Mouse (Mus musculus) limb, embryonic 13.5 days (tissue): ENCODE measurements around the gene Olfr50. TPM values are rescaled to one million over a fixed set of nuclear protein-coding genes. Genes with fewer than 3 reads are reported as not detected.

Experiments
- ATAC-seq: fragments of 200-750 bp; cut with Nextera tagmentation; 2 replicates; pipeline ENCODE4 v1.8.0; 2017; ENCODE audit warnings: low read depth, moderate number of reproducible peaks, moderate TSS enrichment; ENCODE audit not compliant: low FRiP score
- H3K27ac ChIP-seq: fragments of 300-500 bp; sonication (generic); 2 replicates; pipeline ENCODE4 v1.5.1; 2015; ENCODE audit warnings: inconsistent platforms, mild to moderate bottlenecking, moderate library complexity
- H3K27me3 ChIP-seq: fragments of 300-500 bp; sonication (generic); 2 replicates; pipeline ENCODE4 v1.6.1; 2015; ENCODE audit warnings: mild to moderate bottlenecking, inconsistent platforms
- H3K36me3 ChIP-seq: fragments of 300-500 bp; sonication (generic); 2 replicates; pipeline ENCODE4 v1.6.1; 2015; ENCODE audit warnings: inconsistent platforms, mild to moderate bottlenecking, moderate library complexity
- H3K4me1 ChIP-seq: fragments of 300-500 bp; sonication (generic); 2 replicates; pipeline ENCODE4 v1.6.1; 2015; ENCODE audit warnings: inconsistent platforms
- H3K4me2 ChIP-seq: fragments of 300-500 bp; sonication (generic); replicated peaks from 2 replicates; pipeline ENCODE4 v1.6.1; 2015; ENCODE audit warnings: inconsistent platforms, mild to moderate bottlenecking, moderate library complexity
- H3K4me3 ChIP-seq: fragments of 300-500 bp; sonication (generic); 2 replicates; pipeline ENCODE4 v1.5.1; 2015; ENCODE audit warnings: moderate library complexity, mild to moderate bottlenecking, inconsistent platforms
- H3K9ac ChIP-seq: fragments of 300-500 bp; sonication (generic); 2 replicates; pipeline ENCODE4 v1.6.1; 2015; ENCODE audit warnings: mild to moderate bottlenecking, inconsistent platforms
- H3K9me3 ChIP-seq: fragments of 300-500 bp; sonication (generic); 2 replicates; pipeline ENCODE4 v1.6.1; 2016; ENCODE audit warnings: inconsistent platforms
- WGBS: fragments of 180-500 bp; shearing (Covaris S2); methylation state at CpG from one replicate; pipeline ENCODE4 v1.1.7; 2015; 5-methylcytosine and 5-hydroxymethylcytosine counted together
- polyA plus RNA-seq: library from polyadenylated mRNA; unstranded; fragments of >200 nt; fragmentation: Nextera tagmentation; extraction: Ambion mirVana; gene quantifications from 2 replicates; pipeline ENCODE4 v1.2.1, GENCODE M21; 2015

The Olfr50 gene
- not detected in 2 replicates for polyA plus RNA-seq

DNA sequence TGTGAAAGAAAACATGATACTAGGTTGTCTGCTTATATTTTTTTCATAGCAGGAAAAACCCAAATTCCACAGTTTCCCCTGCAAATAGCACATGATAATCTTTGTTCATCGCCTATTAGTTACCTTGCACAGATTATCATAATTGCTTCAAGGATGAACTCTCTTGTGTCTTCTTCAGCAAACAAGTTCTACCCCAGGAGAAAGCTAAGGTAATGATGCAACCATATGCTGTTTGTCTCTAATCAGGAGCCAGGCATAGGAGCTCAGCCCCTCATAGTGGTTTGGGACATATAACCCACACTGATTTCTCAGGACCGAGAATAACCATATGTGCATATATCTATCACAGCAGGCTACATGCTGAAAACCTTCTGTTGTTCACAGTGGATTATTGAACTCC is at the start of gene Olfr50:
Olfr50 (plus strand) TSS at position 301 of the 400 bp plus-strand sequence.
- no peak within 1 kb of the TSS for H3K4me3 ChIP-seq
- H3K4me2 ChIP-seq = no peak within 1 kb of the TSS
- H3K36me3 ChIP-seq = no peaks in the 10 kb centered on the region
- no peaks in the 10 kb centered on the region for H3K27me3 ChIP-seq
- 80% methylated on average over 2 of the region's 2 CpGs for WGBS
- ATAC-seq = no peak
- H3K9me3 ChIP-seq = peaks cover 29% of the 10 kb centered on the region
- H3K27ac ChIP-seq = no peak within 1 kb of the TSS
- H3K4me1 ChIP-seq = no peaks in the 10 kb centered on the region
- H3K9ac ChIP-seq = no peak within 1 kb of the TSS

DNA sequence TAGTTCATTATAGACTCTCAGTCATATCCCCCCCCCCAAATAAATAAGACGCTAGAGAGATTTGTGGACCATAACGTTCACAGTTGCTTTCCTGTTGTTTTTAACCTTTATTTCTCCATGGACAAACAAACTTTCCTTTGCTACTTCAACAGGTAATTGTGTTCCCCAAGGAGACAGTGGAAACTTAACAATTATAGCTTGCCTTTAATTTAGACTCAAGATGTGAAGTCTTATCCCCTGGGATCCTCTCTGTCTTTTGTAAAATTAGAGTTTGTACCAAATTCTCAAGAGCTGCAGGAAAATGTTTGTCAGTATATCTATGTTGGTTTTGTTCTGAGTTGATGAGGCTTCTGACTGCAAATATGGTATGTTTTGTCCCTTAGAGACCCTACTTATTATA is 6.4 kb upstream of the Olfr50 start, which contains the start of gene Olfr348:
Olfr348 (plus strand) TSS at position 301 of the 400 bp plus-strand sequence.
- WGBS = 70% methylated on average over 2 of the region's 2 CpGs

DNA sequence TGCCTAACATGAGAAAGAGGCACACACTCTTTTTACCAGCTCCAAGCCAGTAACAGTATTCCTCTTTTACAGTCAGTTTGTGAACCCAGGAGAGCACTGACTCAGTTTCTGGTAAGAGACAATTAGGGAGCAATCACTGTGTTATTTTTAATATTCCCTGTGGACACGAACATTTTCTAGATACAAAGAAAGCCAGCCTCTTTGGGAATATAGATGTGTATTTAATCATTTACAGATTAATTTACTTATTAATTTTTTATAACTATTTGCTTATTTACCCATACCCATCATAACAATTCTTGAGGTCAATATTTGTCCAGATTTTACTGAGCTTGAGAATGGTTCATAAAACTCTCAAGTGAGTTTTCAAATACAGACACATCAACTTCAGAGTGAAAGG is 26.6 kb downstream of the Olfr50 start, which contains the start of gene Olfr3:
Olfr3 (minus strand) TSS at position 101 of the 400 bp plus-strand sequence.
- Histone ChIP-seq H3K4me1 (no peaks in the 10 kb centered on the region), H3K9me3 (peaks cover 19% of the 10 kb centered on the region; the same call in 1 of the 2 replicates), H3K9ac (no peak within 1 kb of the TSS), H3K36me3 (no peaks in the 10 kb centered on the region), H3K4me3 (no peak within 1 kb of the TSS), H3K4me2 (no peak within 1 kb of the TSS), H3K27ac (no peak within 1 kb of the TSS), H3K27me3 (no peaks in the 10 kb centered on the region)
- no peak for ATAC-seq
- 80% methylated on average over 1 of the region's 1 CpGs for WGBS

More for the DNA sequence above, 6.4 kb upstream of the Olfr50 start, which contains the start of gene Olfr348:
- Histone ChIP-seq H3K4me3 (no peak within 1 kb of the TSS), H3K27ac (no peak within 1 kb of the TSS), H3K9ac (no peak within 1 kb of the TSS), H3K36me3 (no peaks in the 10 kb centered on the region), H3K4me2 (no peak within 1 kb of the TSS), H3K4me1 (no peaks in the 10 kb centered on the region), H3K9me3 (peaks cover 15% of the 10 kb centered on the region; the same call in 1 of the 2 replicates), H3K27me3 (no peaks in the 10 kb centered on the region)
- no peak for ATAC-seq

GRCm38 (mm10) chr2:36846010-36846409 is 55.7 kb downstream of the Olfr50 start, which contains the start of gene Olfr350:
Gene Olfr350, plus strand, starts transcription at chr2:36846310.
- WGBS = 80% methylated on average over 1 of the region's 1 CpGs
- Histone ChIP-seq H3K4me3 (no peak within 1 kb of the TSS), H3K4me1 (no peaks in the 10 kb centered on the region), H3K9ac (no peak within 1 kb of the TSS), H3K27ac (no peak within 1 kb of the TSS), H3K4me2 (no peak within 1 kb of the TSS), H3K27me3 (no peaks in the 10 kb centered on the region), H3K36me3 (no peaks in the 10 kb centered on the region), H3K9me3 (peaks cover 17% of the 10 kb centered on the region; the same call in 1 of the 2 replicates)
- ATAC-seq = no peak

Other genes starting within 250 kb of the Olfr50 start
- gene Olfr344, start 223.9 kb upstream of the Olfr50 start, polyA plus RNA-seq = not detected in 2 replicates
- not detected in 2 replicates for gene Olfr345, start 150.5 kb upstream of the Olfr50 start, polyA plus RNA-seq
- gene Olfr346, start 104.8 kb upstream of the Olfr50 start, polyA plus RNA-seq = not detected in 2 replicates
- gene Olfr347, start 58.6 kb upstream of the Olfr50 start, polyA plus RNA-seq = not detected in 2 replicates
- not detected in 2 replicates for gene Olfr348, start 6.3 kb upstream of the Olfr50 start, polyA plus RNA-seq
- not detected in 2 replicates for gene Olfr3, start 26.5 kb downstream of the Olfr50 start, polyA plus RNA-seq
- not detected in 2 replicates for gene Olfr350, start 55.8 kb downstream of the Olfr50 start, polyA plus RNA-seq
- gene Olfr351, start 72.1 kb downstream of the Olfr50 start, polyA plus RNA-seq = not detected in 2 replicates
- not detected in 2 replicates for gene Olfr352, start 77.9 kb downstream of the Olfr50 start, polyA plus RNA-seq
- not detected in 2 replicates for gene Olfr353, start 102.4 kb downstream of the Olfr50 start, polyA plus RNA-seq
- not detected in 2 replicates for gene Olfr354, start 115.1 kb downstream of the Olfr50 start, polyA plus RNA-seq
- not detected in 2 replicates for gene Olfr355, start 138.4 kb downstream of the Olfr50 start, polyA plus RNA-seq
- gene Olfr356, start 146.6 kb downstream of the Olfr50 start, polyA plus RNA-seq = not detected in 2 replicates
- not detected in 2 replicates for gene Olfr357, start 203.3 kb downstream of the Olfr50 start, polyA plus RNA-seq
- gene Olfr358, start 218.8 kb downstream of the Olfr50 start, polyA plus RNA-seq = not detected in 2 replicates